ENCODE assay signal across 9 mouse cellular contexts in the genomic region with DNA sequence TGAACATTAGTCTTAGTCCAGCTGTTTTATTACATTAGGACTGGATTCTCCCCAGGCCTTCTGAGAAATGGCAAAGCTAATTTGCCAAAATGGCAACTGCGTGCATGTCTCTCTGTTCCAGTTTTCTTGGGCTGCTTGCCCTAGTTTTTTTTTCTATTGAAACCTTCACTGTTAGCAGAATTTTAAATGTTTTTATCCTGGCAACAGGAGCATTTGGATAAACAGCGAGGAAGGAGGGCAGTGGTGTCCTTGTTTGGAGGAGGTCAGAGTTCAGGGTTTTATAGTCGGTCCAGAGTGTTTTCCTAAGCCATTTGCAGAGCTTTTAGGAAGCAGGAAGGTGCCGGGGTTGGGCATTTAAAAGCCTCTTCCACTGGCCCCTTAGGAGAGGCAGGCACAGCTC. TPM values are rescaled to one million over a fixed set of nuclear protein-coding genes. Genes with fewer than 3 reads are reported as not detected.
DNase-seq lines count a peak whose midpoint lies in the region; ATAC-seq lines count a peak whose summit lies in the region.
"Had no signal": no experiment of that assay in that cellular context is flagged by ENCODE, and none has a peak within 500 bp of the region (broad histone marks: within the 10 kb centered on the region; RNA-seq: fewer than 3 reads in every experiment).

No protein-coding gene starts in this region.

- no peak overlapping the region for H3K4me3 ChIP-seq in kidney, embryonic 14.5 days (ENCODE audit: low read length)
- H3K4me3 ChIP-seq in forebrain, embryonic 14.5 days (ENCODE audit: low read depth, low read length) = no peak overlapping the region
- H3K4me3 ChIP-seq in limb, embryonic 10.5 days = peak overlapping the region; percentile 13; the same call in 1 of the 2 replicates
- H3K4me3 ChIP-seq: liver, embryonic 15.5 days had no signal

- ATAC-seq in kidney, embryonic 14.5 days (ENCODE audit: low FRiP score, low TSS enrichment) = no peak
- ATAC-seq in forebrain, embryonic 14.5 days = no peak

- no peaks in the 10 kb centered on the region for H3K36me3 ChIP-seq in kidney, embryonic 14.5 days (ENCODE audit: control insufficient read depth, insufficient read depth, low read length)
- H3K36me3 ChIP-seq in forebrain, embryonic 14.5 days (ENCODE audit: control insufficient read depth, insufficient read depth, low read length) = no peaks in the 10 kb centered on the region
- peaks cover 24% of the 10 kb centered on the region for H3K36me3 ChIP-seq in limb, embryonic 10.5 days

- H3K27me3 ChIP-seq in kidney, embryonic 14.5 days (ENCODE audit: control insufficient read depth, insufficient read depth, low read length) = no peaks in the 10 kb centered on the region
- H3K27me3 ChIP-seq in forebrain, embryonic 14.5 days (replicated peaks; ENCODE audit: control insufficient read depth, insufficient read depth, low read length) = no peaks in the 10 kb centered on the region
- H3K27me3 ChIP-seq in limb, embryonic 10.5 days (ENCODE audit: low read depth, poor library complexity, severe bottlenecking) = no peaks in the 10 kb centered on the region
- H3K27me3 ChIP-seq: liver, embryonic 15.5 days had no signal

- peaks cover 28% of the 10 kb centered on the region for H3K4me1 ChIP-seq in kidney, embryonic 14.5 days (ENCODE audit: control insufficient read depth, insufficient read depth, low read length)
- peaks cover 22% of the 10 kb centered on the region for H3K4me1 ChIP-seq in forebrain, embryonic 14.5 days (ENCODE audit: control insufficient read depth, insufficient read depth, low read length)
- H3K4me1 ChIP-seq in limb, embryonic 10.5 days = peaks cover 49% of the 10 kb centered on the region

- no peak overlapping the region for H3K9ac ChIP-seq in kidney, embryonic 14.5 days (ENCODE audit: low read depth, low read length)
- no peak overlapping the region for H3K9ac ChIP-seq in forebrain, embryonic 14.5 days (ENCODE audit: low read length)
- H3K9ac ChIP-seq: liver, embryonic 15.5 days had no signal

- no peaks in the 10 kb centered on the region for H3K9me3 ChIP-seq in kidney, embryonic 14.5 days (ENCODE audit: control insufficient read depth, low read length)
- H3K9me3 ChIP-seq in forebrain, embryonic 14.5 days (replicated peaks; ENCODE audit: control insufficient read depth, low read length) = no peaks in the 10 kb centered on the region
- no peaks in the 10 kb centered on the region for H3K9me3 ChIP-seq in limb, embryonic 10.5 days (replicated peaks)
- H3K9me3 ChIP-seq: liver, embryonic 15.5 days had no signal

- H3K4me2 ChIP-seq in kidney, embryonic 14.5 days (replicated peaks; ENCODE audit: low read depth, low read length) = no peak overlapping the region
- H3K4me2 ChIP-seq in forebrain, embryonic 14.5 days (ENCODE audit: low read length) = no peak overlapping the region
- H3K4me2 ChIP-seq: liver, embryonic 15.5 days had no signal

- peak; percentile 47 for DNase-seq in adrenal gland, adult 2 months
- DNase-seq in adrenal gland, postnatal 36 days = no peak
- no peak for DNase-seq in kidney, postnatal 14 days
- DNase-seq in forebrain, embryonic 14.5 days (ENCODE audit: low spot score) = no peak
- DNase-seq in limb, embryonic 10.5 days (ENCODE audit: low spot score) = no peak
- no peak for DNase-seq in layer of hippocampus, postnatal 10 days (ENCODE audit: low spot score in 2 of 2)
- no peak for DNase-seq in embryo, embryonic 9.5 days (ENCODE audit: extremely low spot score)

- H3K27ac ChIP-seq in kidney, embryonic 14.5 days (ENCODE audit: low read depth, low read length) = 0 out of 2 replicates have a peak overlapping the region, but pooled peaks have one; percentile 17
- H3K27ac ChIP-seq in forebrain, embryonic 14.5 days (ENCODE audit: low read depth, low read length) = peak overlapping the region; percentile 6; the same call in 1 of the 2 replicates
- peak overlapping the region; percentile 75 for H3K27ac ChIP-seq in limb, embryonic 10.5 days
- H3K27ac ChIP-seq: liver, embryonic 15.5 days had no signal

- WGBS in kidney, embryonic 14.5 days = 14% methylated on average over 4 of the region's 4 CpGs
- 57% methylated on average over 4 of the region's 4 CpGs for WGBS in forebrain, embryonic 14.5 days
- 30% methylated on average over 4 of the region's 4 CpGs for WGBS in limb, embryonic 10.5 days

RNA-seq across cellular contexts. Expression of a gene that starts 18.4 kb away (rescaled TPM):
- 10 to 100 TPM; 16.3 to 52.3 TPM for total RNA-seq in adrenal gland, adult 2 months (2021)
- polyA plus RNA-seq in adrenal gland, adult 2 months (2012; rRNA removed) = 72.5 and 72.6 TPM in 2 replicates
- 10 to 100 TPM; 25.4 to 37.4 TPM for total RNA-seq in adrenal gland, postnatal 36 days (2021)
- 39.2 and 39.5 TPM in 2 replicates for polyA plus RNA-seq in kidney, embryonic 14.5 days (2014; fragmentation: Nextera tagmentation; extraction: Ambion mirVana)
- polyA plus RNA-seq in forebrain, embryonic 14.5 days (2014; fragmentation: Nextera tagmentation; extraction: Ambion mirVana) = 47.2 and 57.7 TPM in 2 replicates
- 55.4 and 60.0 TPM in 2 replicates for polyA plus RNA-seq in limb, embryonic 10.5 days (2016; fragmentation: Nextera tagmentation; extraction: Ambion mirVana)
- 10 to 100 TPM; 24.7 to 32.2 TPM for total RNA-seq in layer of hippocampus, postnatal 10 days (2021)

RNA-seq across cellular contexts. Expression of a gene that starts 23.3 kb away (rescaled TPM):
- total RNA-seq in adrenal gland, adult 2 months (2021) = under 1 TPM in 1 of 2 experiments, not detected in 1; 0.69 TPM
- polyA plus RNA-seq in adrenal gland, adult 2 months (2012; rRNA removed) = 0.12 TPM in 1 of 2 replicates, not detected in the other
- total RNA-seq in adrenal gland, postnatal 36 days (2021) = not detected
- not detected in 2 replicates for polyA plus RNA-seq in kidney, embryonic 14.5 days (2014; fragmentation: Nextera tagmentation; extraction: Ambion mirVana)
- 0.28 and 0.46 TPM in 2 replicates for polyA plus RNA-seq in forebrain, embryonic 14.5 days (2014; fragmentation: Nextera tagmentation; extraction: Ambion mirVana)
- 0.20 TPM in 1 of 2 replicates, not detected in the other for polyA plus RNA-seq in limb, embryonic 10.5 days (2016; fragmentation: Nextera tagmentation; extraction: Ambion mirVana)
- not detected for total RNA-seq in layer of hippocampus, postnatal 10 days (2021)

Comparison
In these comparisons a context has a peak if more than half of its experiments do, and no peak if none do; other contexts are left out.
1. H3K27ac ChIP-seq: peak in every context shown above with its lines; median percentile 75 in limb, embryonic 10.5 days; 17 in kidney, embryonic 14.5 days; 6 in forebrain, embryonic 14.5 days.